Comparison of ENCODE assay signal across 14 mouse cellular contexts in genomic region chr7:126806956-126807355, GRCm38 (mm10). TPM values are rescaled to one million over a fixed set of nuclear protein-coding genes. Genes with fewer than 3 reads are reported as not detected.
DNase-seq lines count a peak whose midpoint lies in the region; ATAC-seq and TF ChIP-seq lines count a peak whose summit lies in the region.
"Had no signal": no experiment of that assay in that cellular context is flagged by ENCODE, and none has a peak within 500 bp of the region (broad histone marks: within the 10 kb centered on the region; RNA-seq: fewer than 3 reads in every experiment).

No protein-coding gene starts in this region.

- H3K27me3 ChIP-seq in forebrain, embryonic 10.5 days (ENCODE audit: poor library complexity, severe bottlenecking) = no peaks in the 10 kb centered on the region
- no peaks in the 10 kb centered on the region for H3K27me3 ChIP-seq in forebrain, postnatal 0 days (ENCODE audit: insufficient read depth, low read length)
- H3K27me3 ChIP-seq in liver, adult 2 months (ENCODE audit: control insufficient read depth, insufficient read depth, low read length) = no peaks in the 10 kb centered on the region
- H3K27me3 ChIP-seq in liver, embryonic 16.5 days (ENCODE audit: control insufficient read depth, insufficient read depth, low read depth, low read length) = no peaks in the 10 kb centered on the region
- H3K27me3 ChIP-seq in small intestine, adult 2 months (ENCODE audit: control insufficient read depth, insufficient read depth, low read length) = no peaks in the 10 kb centered on the region
- no peaks in the 10 kb centered on the region for H3K27me3 ChIP-seq in embryonic facial prominence, embryonic 10.5 days (replicated peaks; ENCODE audit: low read depth, poor library complexity, severe bottlenecking)
- H3K27me3 ChIP-seq: Patski had no signal

- H3K9me3 ChIP-seq in forebrain, embryonic 10.5 days = no peaks in the 10 kb centered on the region
- no peaks in the 10 kb centered on the region for H3K9me3 ChIP-seq in forebrain, postnatal 0 days (ENCODE audit: low read length)
- no peaks in the 10 kb centered on the region for H3K9me3 ChIP-seq in liver, embryonic 16.5 days (replicated peaks; ENCODE audit: control insufficient read depth, low read length)
- H3K9me3 ChIP-seq in embryonic facial prominence, embryonic 10.5 days = no peaks in the 10 kb centered on the region

- H3K4me1 ChIP-seq in forebrain, embryonic 10.5 days = peaks cover 32% of the 10 kb centered on the region
- no peaks in the 10 kb centered on the region for H3K4me1 ChIP-seq in forebrain, postnatal 0 days (ENCODE audit: insufficient read depth)
- H3K4me1 ChIP-seq in liver, adult 2 months (ENCODE audit: control insufficient read depth, insufficient read depth, low read length) = no peaks in the 10 kb centered on the region
- H3K4me1 ChIP-seq in liver, embryonic 16.5 days (ENCODE audit: control insufficient read depth, low read depth, low read length) = peaks cover 24% of the 10 kb centered on the region
- H3K4me1 ChIP-seq in small intestine, adult 2 months (ENCODE audit: control insufficient read depth, insufficient read depth, insufficient read length, low read length) = peaks cover 18% of the 10 kb centered on the region
- peaks cover 27% of the 10 kb centered on the region for H3K4me1 ChIP-seq in embryonic facial prominence, embryonic 10.5 days

- H3K36me3 ChIP-seq in forebrain, embryonic 10.5 days (replicated peaks) = peaks cover 60% of the 10 kb centered on the region
- H3K36me3 ChIP-seq in forebrain, postnatal 0 days (ENCODE audit: insufficient read depth) = peaks cover 8% of the 10 kb centered on the region; the same call in 1 of the 2 replicates
- no peaks in the 10 kb centered on the region for H3K36me3 ChIP-seq in liver, adult 2 months (ENCODE audit: control insufficient read depth, insufficient read depth, low read length)
- no peaks in the 10 kb centered on the region for H3K36me3 ChIP-seq in liver, embryonic 16.5 days (ENCODE audit: control insufficient read depth, insufficient read depth)
- H3K36me3 ChIP-seq in small intestine, adult 2 months (ENCODE audit: control insufficient read depth, insufficient read depth, low read length) = no peaks in the 10 kb centered on the region
- H3K36me3 ChIP-seq in embryonic facial prominence, embryonic 10.5 days (replicated peaks) = peaks cover 56% of the 10 kb centered on the region

- peak overlapping the region; percentile 79; the same call in 1 of the 2 replicates for H3K4me3 ChIP-seq in forebrain, embryonic 10.5 days
- no peak overlapping the region for H3K4me3 ChIP-seq in forebrain, postnatal 0 days (ENCODE audit: low read depth, low read length)
- H3K4me3 ChIP-seq in liver, adult 2 months (ENCODE audit: insufficient read depth, low read depth, low read length) = no peak overlapping the region
- no peak overlapping the region for H3K4me3 ChIP-seq in liver, embryonic 16.5 days (ENCODE audit: low read depth, low read length)
- H3K4me3 ChIP-seq in small intestine, adult 2 months (ENCODE audit: low read depth, low read length) = no peak overlapping the region
- no peak overlapping the region; the same call in 1 of the 2 replicates for H3K4me3 ChIP-seq in embryonic facial prominence, embryonic 10.5 days

- no peak for DNase-seq in forebrain, embryonic 10.5 days (ENCODE audit: extremely low spot score, low spot score)
- DNase-seq in forebrain, postnatal 0 days = no peak
- peak; percentile 73 for DNase-seq in liver, adult 2 months (ENCODE audit: extremely low read depth, low read depth, low spot score)
- DNase-seq in liver = no peak
- DNase-seq in embryonic facial prominence, embryonic 10.5 days (ENCODE audit: low spot score) = no peak
- DNase-seq: B cell, adult 2 months; thymus, postnatal 4 days had no signal

- H3K79me2 ChIP-seq in liver, adult 2 months (ENCODE audit: control insufficient read depth, insufficient read depth, low read length) = no peaks in the 10 kb centered on the region

- TF ChIP-seq POLR2A in liver, adult 2 months (IDR thresholded peaks at IDR 0.05; ENCODE audit: extremely low read depth, insufficient read depth, low read length) = no peak
- no peak for TF ChIP-seq POLR2A in small intestine, adult 2 months (IDR thresholded peaks at IDR 0.05; ENCODE audit: low read depth, low read length)

- TF ChIP-seq CTCF in forebrain, postnatal 0 days (IDR thresholded peaks at IDR 0.05; ENCODE audit: low read depth) = no peak
- TF ChIP-seq CTCF in liver, adult 2 months (IDR thresholded peaks at IDR 0.05; ENCODE audit: low read depth, low read length) = no peak
- no peak for TF ChIP-seq CTCF in small intestine, adult 2 months (IDR thresholded peaks at IDR 0.05; ENCODE audit: extremely low read depth, insufficient read length, insufficient replicate concordance, low read depth, low read length)

- no peak overlapping the region for H3K9ac ChIP-seq in forebrain, postnatal 0 days
- H3K9ac ChIP-seq in liver, adult 2 months (ENCODE audit: low read depth, low read length) = no peak overlapping the region
- H3K9ac ChIP-seq in liver, embryonic 16.5 days (ENCODE audit: low read depth, low read length) = no peak overlapping the region

- 91% methylated on average over 6 of the region's 6 CpGs for WGBS in forebrain, embryonic 10.5 days
- WGBS in forebrain, postnatal 0 days = 70% methylated on average over 6 of the region's 6 CpGs
- WGBS in liver, adult 2 months = 43% methylated on average over 6 of the region's 6 CpGs
- WGBS in liver, embryonic 16.5 days (ENCODE audit: insufficient replicate concordance) = 60% methylated on average over 6 of the region's 6 CpGs
- 16% methylated on average over 6 of the region's 6 CpGs for WGBS in small intestine, adult 2 months
- 90% methylated on average over 6 of the region's 6 CpGs for WGBS in embryonic facial prominence, embryonic 10.5 days

- H3K27ac ChIP-seq in forebrain, embryonic 10.5 days = 0 out of 2 replicates have a peak overlapping the region, but pooled peaks have one; percentile 97
- H3K27ac ChIP-seq in forebrain, postnatal 0 days (ENCODE audit: low read depth, low read length) = no peak overlapping the region
- no peak overlapping the region for H3K27ac ChIP-seq in liver, adult 2 months (replicated peaks; ENCODE audit: insufficient read depth, low read depth, low read length)
- H3K27ac ChIP-seq in liver, embryonic 16.5 days (ENCODE audit: low read length) = no peak overlapping the region
- H3K27ac ChIP-seq in small intestine, adult 2 months (ENCODE audit: insufficient read depth, low read depth, low read length) = peak overlapping the region; percentile 79
- no peak overlapping the region for H3K27ac ChIP-seq in embryonic facial prominence, embryonic 10.5 days (replicated peaks)

- H3K4me2 ChIP-seq in forebrain, postnatal 0 days (ENCODE audit: low read depth) = no peak overlapping the region
- no peak overlapping the region for H3K4me2 ChIP-seq in liver, embryonic 16.5 days (ENCODE audit: low read depth, low read length)

- ATAC-seq in forebrain, postnatal 0 days = no peak
- ATAC-seq in liver, embryonic 16.5 days (ENCODE audit: low read depth) = peak; percentile 49
- ATAC-seq in megakaryocyte-erythroid progenitor cell, adult 5-6 weeks (replicated peaks; ENCODE audit: low FRiP score, low TSS enrichment, poor library complexity, severe bottlenecking) = no peak
- ATAC-seq: forebrain, embryonic 16.5 days; Patski had no signal

RNA-seq across cellular contexts. Expression of gene Fam57b, which starts 9.5 kb away (rescaled TPM):
- polyA plus RNA-seq in forebrain, embryonic 10.5 days (2016; fragmentation: Nextera tagmentation; extraction: Ambion mirVana) = 2.6 and 2.9 TPM in 2 replicates
- total RNA-seq in forebrain, postnatal 0 days (2014; rRNA removed) = 33.2 and 34.4 TPM in 2 replicates
- 39.0 and 42.6 TPM in 2 replicates for polyA plus RNA-seq in forebrain, postnatal 0 days (2015; fragmentation: Nextera tagmentation; extraction: Ambion mirVana)
- not detected in 2 replicates for total RNA-seq in liver, adult 2 months (2014; rRNA removed)
- 0.06 and 0.44 TPM in 2 replicates for polyA plus RNA-seq in liver, adult 2 months (2012; rRNA removed)
- not detected in 2 replicates for polyA plus RNA-seq in liver, embryonic 16.5 days (2015; fragmentation: Nextera tagmentation; extraction: Ambion mirVana)
- polyA plus RNA-seq in small intestine, adult 2 months (2012; rRNA removed) = 2.2 and 4.1 TPM in 2 replicates
- 0.61 TPM in 1 of 2 replicates, not detected in the other for total RNA-seq in megakaryocyte-erythroid progenitor cell, adult 5-6 weeks (2014; fragmentation: Nextera tagmentation)
- total RNA-seq in megakaryocyte-erythroid progenitor cell, adult 5-6 weeks (2017) = 0.42 TPM in 1 of 2 replicates, not detected in the other
- polyA plus RNA-seq in embryonic facial prominence, embryonic 10.5 days (2016; fragmentation: Nextera tagmentation; extraction: Ambion mirVana) = 0.80 and 1.2 TPM in 2 replicates

RNA-seq across cellular contexts. Expression of gene Ppp4c, which starts 14.7 kb away (rescaled TPM):
- 413 and 423 TPM in 2 replicates for polyA plus RNA-seq in forebrain, embryonic 10.5 days (2016; fragmentation: Nextera tagmentation; extraction: Ambion mirVana)
- 114 and 119 TPM in 2 replicates for total RNA-seq in forebrain, postnatal 0 days (2014; rRNA removed)
- 161 and 172 TPM in 2 replicates for polyA plus RNA-seq in forebrain, postnatal 0 days (2015; fragmentation: Nextera tagmentation; extraction: Ambion mirVana)
- total RNA-seq in liver, adult 2 months (2014; rRNA removed) = 45.8 and 52.8 TPM in 2 replicates
- 81.2 and 97.2 TPM in 2 replicates for polyA plus RNA-seq in liver, adult 2 months (2012; rRNA removed)
- polyA plus RNA-seq in liver, embryonic 16.5 days (2015; fragmentation: Nextera tagmentation; extraction: Ambion mirVana) = 82.2 and 91.1 TPM in 2 replicates
- 101 and 199 TPM in 2 replicates for polyA plus RNA-seq in small intestine, adult 2 months (2012; rRNA removed)
- 176 and 189 TPM in 2 replicates for total RNA-seq in megakaryocyte-erythroid progenitor cell, adult 5-6 weeks (2014; fragmentation: Nextera tagmentation)
- 104 and 127 TPM in 2 replicates for total RNA-seq in megakaryocyte-erythroid progenitor cell, adult 5-6 weeks (2017)
- polyA plus RNA-seq in embryonic facial prominence, embryonic 10.5 days (2016; fragmentation: Nextera tagmentation; extraction: Ambion mirVana) = 390 and 408 TPM in 2 replicates

RNA-seq across cellular contexts. Expression of gene 4930451I11Rik, which starts 24.5 kb away (rescaled TPM):
- polyA plus RNA-seq in forebrain, embryonic 10.5 days (2016; fragmentation: Nextera tagmentation; extraction: Ambion mirVana) = not detected in 2 replicates
- total RNA-seq in forebrain, postnatal 0 days (2014; rRNA removed) = not detected in 2 replicates
- polyA plus RNA-seq in forebrain, postnatal 0 days (2015; fragmentation: Nextera tagmentation; extraction: Ambion mirVana) = 0.62 TPM in 1 of 2 replicates, not detected in the other
- not detected in 2 replicates for total RNA-seq in liver, adult 2 months (2014; rRNA removed)
- polyA plus RNA-seq in liver, adult 2 months (2012; rRNA removed) = not detected in 2 replicates
- polyA plus RNA-seq in liver, embryonic 16.5 days (2015; fragmentation: Nextera tagmentation; extraction: Ambion mirVana) = not detected in 2 replicates
- not detected in 2 replicates for polyA plus RNA-seq in small intestine, adult 2 months (2012; rRNA removed)
- total RNA-seq in megakaryocyte-erythroid progenitor cell, adult 5-6 weeks (2014; fragmentation: Nextera tagmentation) = not detected in 2 replicates
- total RNA-seq in megakaryocyte-erythroid progenitor cell, adult 5-6 weeks (2017) = not detected in 2 replicates
- polyA plus RNA-seq in embryonic facial prominence, embryonic 10.5 days (2016; fragmentation: Nextera tagmentation; extraction: Ambion mirVana) = not detected in 2 replicates
- total RNA-seq: left cerebral cortex, postnatal 10 days had no signal
- polyA plus RNA-seq: forebrain, embryonic 16.5 days; heart, embryonic 11.5 days; Patski had no signal

RNA-seq across cellular contexts. Expression of gene Tbx6, which starts 25.7 kb away (rescaled TPM):
- polyA plus RNA-seq in forebrain, embryonic 10.5 days (2016; fragmentation: Nextera tagmentation; extraction: Ambion mirVana) = 0.32 and 0.61 TPM in 2 replicates
- total RNA-seq in forebrain, postnatal 0 days (2014; rRNA removed) = 0.31 and 0.38 TPM in 2 replicates
- 0.10 and 0.11 TPM in 2 replicates for polyA plus RNA-seq in forebrain, postnatal 0 days (2015; fragmentation: Nextera tagmentation; extraction: Ambion mirVana)
- 0.13 and 0.18 TPM in 2 replicates for total RNA-seq in liver, adult 2 months (2014; rRNA removed)
- polyA plus RNA-seq in liver, adult 2 months (2012; rRNA removed) = 0.71 and 1.1 TPM in 2 replicates
- polyA plus RNA-seq in liver, embryonic 16.5 days (2015; fragmentation: Nextera tagmentation; extraction: Ambion mirVana) = 0.90 and 1.3 TPM in 2 replicates
- polyA plus RNA-seq in small intestine, adult 2 months (2012; rRNA removed) = 1.4 and 2.4 TPM in 2 replicates
- total RNA-seq in megakaryocyte-erythroid progenitor cell, adult 5-6 weeks (2014; fragmentation: Nextera tagmentation) = 0.69 and 3.1 TPM in 2 replicates
- not detected in 2 replicates for total RNA-seq in megakaryocyte-erythroid progenitor cell, adult 5-6 weeks (2017)
- polyA plus RNA-seq in embryonic facial prominence, embryonic 10.5 days (2016; fragmentation: Nextera tagmentation; extraction: Ambion mirVana) = 0.36 and 0.60 TPM in 2 replicates

RNA-seq across cellular contexts. Expression of gene Ypel3, which starts 30.2 kb away (rescaled TPM):
- 28.9 and 35.0 TPM in 2 replicates for polyA plus RNA-seq in forebrain, embryonic 10.5 days (2016; fragmentation: Nextera tagmentation; extraction: Ambion mirVana)
- 162 and 237 TPM in 2 replicates for total RNA-seq in forebrain, postnatal 0 days (2014; rRNA removed)
- 223 and 250 TPM in 2 replicates for polyA plus RNA-seq in forebrain, postnatal 0 days (2015; fragmentation: Nextera tagmentation; extraction: Ambion mirVana)
- 26.4 and 35.2 TPM in 2 replicates for total RNA-seq in liver, adult 2 months (2014; rRNA removed)
- polyA plus RNA-seq in liver, adult 2 months (2012; rRNA removed) = 119 and 144 TPM in 2 replicates
- 102 and 119 TPM in 2 replicates for polyA plus RNA-seq in liver, embryonic 16.5 days (2015; fragmentation: Nextera tagmentation; extraction: Ambion mirVana)
- polyA plus RNA-seq in small intestine, adult 2 months (2012; rRNA removed) = 153 and 244 TPM in 2 replicates
- 26.6 and 40.6 TPM in 2 replicates for total RNA-seq in megakaryocyte-erythroid progenitor cell, adult 5-6 weeks (2014; fragmentation: Nextera tagmentation)
- total RNA-seq in megakaryocyte-erythroid progenitor cell, adult 5-6 weeks (2017) = 20.2 and 22.6 TPM in 2 replicates
- 51.1 and 64.4 TPM in 2 replicates for polyA plus RNA-seq in embryonic facial prominence, embryonic 10.5 days (2016; fragmentation: Nextera tagmentation; extraction: Ambion mirVana)

Comparison
In these comparisons a context has a peak if more than half of its experiments do, and no peak if none do; other contexts are left out.
1. H3K27ac ChIP-seq: peak in forebrain, embryonic 10.5 days (single experiment) and small intestine, adult 2 months (single experiment); none in forebrain, postnatal 0 days (single experiment), liver, adult 2 months (single experiment), liver, embryonic 16.5 days (single experiment) and embryonic facial prominence, embryonic 10.5 days (single experiment).